Mouse (Mus musculus) cortical plate, adult 2 months (tissue): ENCODE data around the gene Clec2i. TPM values are rescaled to one million over a fixed set of nuclear protein-coding genes. Genes with fewer than 3 reads are reported as not detected.
"Not testable (repeated sequence)": the region's sequence is repeated elsewhere in the genome, so short reads cannot be mapped to it uniquely, and the experiment has no call there.

Experiments used
- H3K27ac ChIP-seq: fragments of 200-500 bp; 2 replicates; pipeline ENCODE4 v1.5.1; 2012; ENCODE audit warnings: low read length, control low read depth, inconsistent platforms; ENCODE audit not compliant: insufficient read depth
- H3K4me1 ChIP-seq: fragments of 200-500 bp; 2 replicates; pipeline ENCODE4 v1.6.1; 2011; ENCODE audit warnings: low read length; ENCODE audit not compliant: control insufficient read depth, insufficient read depth
- H3K4me3 ChIP-seq: fragments of 200-500 bp; 2 replicates; pipeline ENCODE4 v1.5.1; 2011; ENCODE audit warnings: mild to moderate bottlenecking, low read length, control low read depth; ENCODE audit not compliant: insufficient read depth
- CTCF ChIP-seq: fragments of 200-500 bp; IDR thresholded peaks from 2 replicates; pipeline ENCODE4 v1.5.1; 2011; ENCODE audit warnings: mild to moderate bottlenecking, control low read depth, low read length; ENCODE audit not compliant: insufficient read depth; ENCODE audit errors: extremely low read depth
- POLR2A ChIP-seq: fragments of 200-500 bp; IDR thresholded peaks from 2 replicates; pipeline ENCODE4 v1.6.1; 2011; ENCODE audit warnings: mild to moderate bottlenecking, low read length, control low read depth; ENCODE audit not compliant: insufficient read depth; ENCODE audit errors: extremely low read depth
- polyA plus RNA-seq: library from polyadenylated mRNA; depleted of rRNA; stranded (reverse); fragments of >200 nt; gene quantifications from 2 replicates; pipeline ENCODE4 v1.2.3, GENCODE M21; 2012; rRNA removed

Clec2i gene
- polyA plus RNA-seq, 1 experiment = not detected

DNA sequence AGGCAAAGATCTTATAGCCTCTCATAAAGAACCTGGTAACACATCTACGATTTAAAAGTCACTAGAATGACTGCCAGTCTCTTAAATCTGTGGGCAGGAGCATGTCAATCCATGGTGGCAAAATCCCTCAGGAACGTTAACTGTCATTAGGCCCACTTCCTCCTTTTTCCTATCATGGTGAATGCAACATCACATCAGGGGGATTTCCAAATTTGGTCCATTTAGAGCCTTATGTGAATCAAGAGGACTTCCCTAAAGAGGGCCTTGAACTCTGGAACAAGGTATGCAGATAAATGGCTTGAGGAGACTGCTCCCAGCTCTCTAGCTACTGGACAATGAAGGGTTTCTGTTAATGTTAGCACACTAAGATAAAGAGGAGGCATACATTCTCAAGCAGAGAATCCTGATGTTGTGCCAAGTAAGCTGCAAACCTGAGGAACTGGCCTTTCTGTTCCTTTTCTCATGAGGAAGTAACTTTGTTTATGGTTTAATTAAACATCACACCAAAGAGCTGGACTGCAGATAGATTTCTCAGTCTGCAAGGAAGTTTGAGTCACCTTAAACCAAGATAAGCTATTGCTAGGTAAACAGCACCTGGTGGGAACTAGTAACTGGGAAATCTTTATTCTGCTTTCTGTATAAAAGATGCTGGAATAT lies 26.3 kb downstream of the Clec2i start:
- Histone ChIP-seq H3K27ac (no peak overlapping the region), H3K4me1 (no peaks in the 10 kb centered on the region), H3K4me3 (no peak overlapping the region)
- TF ChIP-seq CTCF = no peak
- TF ChIP-seq POLR2A = no peak

- TF ChIP-seq POLR2A (no peak), CTCF (no peak)
- H3K4me1 ChIP-seq = no peaks in the 10 kb centered on the region
- no peak overlapping the region for H3K27ac ChIP-seq
- no peak overlapping the region for H3K4me3 ChIP-seq
These were observed 29.9 kb downstream of the Clec2i start for GRCm38 (mm10) chr6:128917322-128917721.

GRCm38 (mm10) chr6:128933050-128933449 lies 45.7 kb downstream of the Clec2i start:
- no peak overlapping the region for H3K4me3 ChIP-seq
- H3K27ac ChIP-seq = no peak overlapping the region
- TF ChIP-seq CTCF (no peak), POLR2A (no peak)
- H3K4me1 ChIP-seq = no peaks in the 10 kb centered on the region

DNA sequence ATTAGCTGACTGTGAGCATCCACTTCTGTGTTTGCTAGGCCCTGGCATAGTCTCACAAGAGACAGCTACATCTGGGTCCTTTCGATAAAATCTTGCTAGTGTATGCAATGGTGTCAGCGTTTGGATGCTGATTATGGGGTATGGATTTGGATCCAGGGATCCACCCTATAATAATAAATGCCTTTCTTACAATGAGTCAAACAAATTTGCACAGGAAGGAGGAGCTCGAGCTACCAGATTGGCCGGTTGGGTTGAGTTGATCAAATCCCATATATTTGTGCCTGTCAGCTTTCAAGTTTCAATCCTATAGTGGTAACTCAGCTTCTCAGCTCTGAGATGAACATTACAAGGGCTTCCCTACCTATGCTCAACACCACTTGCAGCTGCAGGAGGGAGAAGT lies 46.7 kb downstream of the Clec2i start, which contains the start of gene Clec2g:
Gene Clec2g (plus strand): TSS at position 301 of the 400 bp plus-strand sequence.
- H3K4me1 ChIP-seq, H3K4me3 ChIP-seq, H3K27ac ChIP-seq: not testable (repeated sequence)

GRCm38 (mm10) chr6:128935889-128936665 lies 48.7 kb downstream of the Clec2i start:
- H3K4me3 ChIP-seq, H3K27ac ChIP-seq, H3K4me1 ChIP-seq: not testable (repeated sequence)

GRCm38 (mm10) chr6:128941646-128942421 lies 54.4 kb downstream of the Clec2i start:
- no peak overlapping the region for H3K4me3 ChIP-seq
- no peaks in the 10 kb centered on the region for H3K4me1 ChIP-seq
- no peak for TF ChIP-seq CTCF
- TF ChIP-seq POLR2A = no peak
- H3K27ac ChIP-seq = no peak overlapping the region

DNA sequence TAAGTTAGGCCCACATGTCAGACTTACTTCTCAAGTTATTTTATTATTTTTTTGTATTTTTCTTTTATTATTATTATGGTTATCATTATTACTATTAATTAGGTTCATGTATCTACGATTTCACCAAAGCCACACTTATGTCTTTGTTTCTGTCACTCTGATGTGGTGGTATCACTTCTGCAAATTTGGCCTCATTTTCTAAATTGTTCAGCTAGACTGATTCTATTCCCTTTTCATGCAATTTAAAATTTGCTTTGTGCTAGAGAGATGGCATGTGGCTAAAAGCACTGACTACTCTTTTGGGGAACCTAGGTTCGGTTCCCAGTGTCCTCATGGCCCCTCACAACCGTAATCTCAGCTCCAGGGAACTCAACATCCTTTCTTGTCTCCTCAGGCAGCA lies 58.2 kb downstream of the Clec2i start:
- TF ChIP-seq CTCF (no peak), POLR2A (no peak)
- Histone ChIP-seq H3K27ac (no peak overlapping the region), H3K4me1 (no peaks in the 10 kb centered on the region), H3K4me3 (no peak overlapping the region)

Other genes starting within 250 kb of the Clec2i start
- gene Clec2h, start 225.2 kb upstream of the Clec2i start, polyA plus RNA-seq = not detected in 2 replicates
- gene Klrb1, start 164.5 kb upstream of the Clec2i start, polyA plus RNA-seq = not detected in 2 replicates
- gene Klrb1c, start 98.4 kb upstream of the Clec2i start, polyA plus RNA-seq = 0.04 and 0.19 TPM in 2 replicates
- not detected in 2 replicates for gene Gm44511, start 61.3 kb upstream of the Clec2i start, polyA plus RNA-seq
- not detected in 2 replicates for gene Klrb1b, start 61.3 kb upstream of the Clec2i start, polyA plus RNA-seq
- gene BC035044, start 3.5 kb downstream of the Clec2i start, polyA plus RNA-seq = 2.0 and 2.2 TPM in 2 replicates
- not detected in 2 replicates for gene Clec2g, start 46.8 kb downstream of the Clec2i start, polyA plus RNA-seq
- 0.09 TPM in 1 of 2 replicates, not detected in the other for gene Klrb1f, start 158.3 kb downstream of the Clec2i start, polyA plus RNA-seq
- not detected in 2 replicates for gene Clec2e, start 213.3 kb downstream of the Clec2i start, polyA plus RNA-seq